Mouse (Mus musculus) layer of hippocampus, postnatal 14 days (tissue): ENCODE results near the gene Ccdc33. TPM values are rescaled to one million over a fixed set of nuclear protein-coding genes. Genes with fewer than 3 reads are reported as not detected.

Experiments used
- DNase-seq, 2 experiments: peaks; one replicate each; pipeline ENCODE4 v3.0.0; 2021 to 2022; ENCODE audit warnings: low spot score in 2 of 2, mixed read lengths in 1 of 2
- total RNA-seq, 2 experiments: library from RNA; stranded (reverse); gene quantifications; 2 replicates each; pipeline ENCODE4 v1.2.3; 2021

The Ccdc33 gene
- total RNA-seq, 2 experiments from 2014 or later = 0.64 to 1.7 TPM

DNA sequence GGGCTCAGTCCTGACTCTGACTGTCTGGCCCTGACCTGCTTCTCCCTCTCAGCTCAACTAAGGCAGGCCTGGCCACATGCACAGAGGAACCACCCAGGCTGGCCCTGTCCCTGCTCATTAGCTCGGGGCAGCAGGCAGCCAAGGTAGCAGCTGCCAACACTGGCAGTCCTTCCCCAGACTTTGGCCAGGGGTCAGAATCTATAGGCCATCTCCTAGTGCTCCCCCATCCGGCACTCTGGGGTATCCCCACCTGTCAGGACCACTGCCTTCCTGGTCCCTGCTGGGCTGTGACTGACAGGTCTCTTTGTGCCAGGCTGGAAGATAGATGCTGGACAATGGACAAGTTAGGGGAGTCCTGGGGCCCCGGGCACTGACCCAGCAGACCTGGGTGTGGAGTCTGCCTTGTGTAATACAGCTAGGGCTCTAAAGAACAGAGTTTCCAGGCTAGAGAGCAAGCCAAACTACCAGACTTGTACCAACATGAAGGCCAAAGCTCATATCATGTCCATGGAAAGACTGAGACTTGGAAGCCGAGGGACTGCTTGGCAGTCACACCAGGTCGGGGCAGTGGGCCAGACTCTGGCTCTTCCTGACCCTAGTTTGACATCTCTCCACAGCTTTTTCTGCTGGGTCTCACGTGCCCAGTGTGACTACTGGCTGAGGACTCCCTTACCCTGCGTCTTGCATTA is 25.9 kb downstream of the Ccdc33 start:
- DNase-seq = peak in 1 of 2 experiments; percentile 59

DNA sequence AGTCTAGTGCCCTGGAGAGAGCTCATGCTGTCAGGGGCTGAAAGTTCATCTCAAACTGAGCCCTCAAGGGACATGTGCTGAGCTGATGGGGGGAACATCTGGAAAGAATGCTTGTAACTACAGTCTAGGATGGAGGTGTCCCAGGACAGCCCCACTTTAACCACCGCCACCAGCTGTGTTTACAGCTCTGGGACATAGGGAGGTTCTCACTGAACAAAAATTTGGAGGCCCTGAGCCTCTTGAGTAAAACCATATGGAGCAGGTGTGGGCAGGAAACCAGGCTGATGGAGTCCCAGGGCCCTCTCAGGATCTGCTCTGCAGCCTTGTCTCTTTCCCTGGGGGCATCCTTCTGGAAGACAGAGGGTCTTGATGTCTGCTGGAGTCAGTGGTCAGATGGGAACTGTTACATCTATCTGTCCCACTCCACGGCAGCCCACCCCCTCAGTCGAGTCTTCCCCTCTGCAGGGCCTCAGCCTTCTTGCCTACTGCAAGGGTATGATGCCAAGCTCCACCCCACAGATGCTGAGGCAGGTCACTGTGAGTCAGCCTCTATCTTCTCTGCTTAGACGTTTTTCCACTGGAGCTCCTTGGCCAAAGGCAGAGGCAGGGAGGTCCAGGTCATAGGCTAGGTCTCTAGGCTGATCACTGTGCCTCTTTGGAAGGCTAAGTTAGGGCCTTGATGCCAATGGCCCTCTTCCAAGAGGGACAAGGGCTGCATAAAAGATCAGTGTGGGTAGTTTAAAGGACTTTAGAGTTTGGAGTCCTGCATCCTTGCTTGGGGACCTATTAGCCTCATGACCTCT is 26.8 kb downstream of the Ccdc33 start:
- no peak for DNase-seq

DNA sequence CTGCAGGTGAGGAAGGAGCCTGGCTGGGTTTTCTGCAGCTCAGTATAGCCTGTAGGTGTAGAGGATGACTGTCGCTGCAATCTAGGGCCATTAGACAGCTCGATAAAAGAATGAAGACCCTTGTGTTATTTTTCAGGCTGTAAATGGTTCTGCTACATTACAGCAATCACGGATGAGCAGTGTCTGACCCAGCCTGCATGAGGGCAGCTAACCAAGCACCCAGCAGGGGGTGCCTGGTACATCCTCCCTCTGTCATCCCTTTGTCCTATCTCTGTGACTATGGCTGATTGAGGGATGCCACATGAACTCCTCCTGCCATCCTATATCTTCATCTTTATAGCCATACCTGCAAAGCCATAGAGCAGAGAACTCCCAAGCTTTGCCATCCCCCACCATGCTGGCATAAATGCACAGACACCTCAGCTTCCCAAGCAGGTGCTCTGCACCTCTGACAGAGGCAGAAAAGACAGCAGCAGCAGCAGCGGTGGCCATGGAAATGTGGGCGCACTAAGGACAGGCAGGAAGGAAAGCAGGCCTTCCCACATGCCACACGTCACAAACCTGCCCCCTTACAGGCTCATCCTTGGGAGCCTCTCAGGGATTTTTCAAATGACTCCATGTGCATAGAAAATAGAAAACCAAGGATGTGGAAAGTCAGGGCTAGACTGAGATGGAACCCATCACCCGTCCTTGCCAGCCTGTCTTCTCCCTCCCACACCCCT is 31.2 kb downstream of the Ccdc33 start:
- no peak for DNase-seq

DNA sequence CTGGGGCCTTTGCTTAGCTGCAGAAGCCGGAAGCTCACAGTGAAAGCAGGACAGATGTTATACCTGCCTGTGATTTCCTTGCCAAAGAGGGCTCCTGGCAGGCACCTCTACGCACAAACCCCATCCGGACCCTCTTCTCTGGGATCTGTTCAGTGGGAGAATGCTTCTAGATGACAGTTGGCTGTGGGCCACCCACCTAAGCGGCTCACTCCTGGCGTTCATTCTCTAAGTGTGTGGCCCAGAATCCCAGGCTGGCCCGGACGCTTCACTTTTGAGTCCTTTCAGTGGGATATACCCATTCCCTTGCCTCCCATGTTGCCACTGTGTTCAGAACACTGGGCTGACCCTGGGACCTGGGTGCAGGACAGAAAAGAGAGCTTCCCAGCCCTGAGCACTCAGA is 31.8 kb downstream of the Ccdc33 start:
- DNase-seq = no peak

DNA sequence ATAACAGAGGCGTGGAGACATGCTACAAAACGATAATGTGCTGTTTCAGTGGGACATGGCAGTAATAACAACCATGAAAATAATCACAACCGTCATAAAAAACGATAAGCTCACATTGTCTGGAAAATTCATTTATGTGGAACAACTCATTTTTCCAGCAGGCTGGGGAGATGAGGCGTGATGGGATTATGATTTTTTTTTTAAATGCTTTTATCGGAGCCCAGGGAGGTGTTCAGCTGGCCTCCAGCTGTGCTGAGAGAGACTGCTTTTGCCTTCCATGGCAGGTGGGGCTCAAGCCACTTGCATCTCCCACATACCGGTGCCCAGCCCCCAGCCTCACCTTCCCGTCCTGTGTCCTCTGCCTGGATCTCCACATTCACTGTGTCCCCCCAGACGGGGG is 32.4 kb downstream of the Ccdc33 start:
- DNase-seq = no peak

DNA sequence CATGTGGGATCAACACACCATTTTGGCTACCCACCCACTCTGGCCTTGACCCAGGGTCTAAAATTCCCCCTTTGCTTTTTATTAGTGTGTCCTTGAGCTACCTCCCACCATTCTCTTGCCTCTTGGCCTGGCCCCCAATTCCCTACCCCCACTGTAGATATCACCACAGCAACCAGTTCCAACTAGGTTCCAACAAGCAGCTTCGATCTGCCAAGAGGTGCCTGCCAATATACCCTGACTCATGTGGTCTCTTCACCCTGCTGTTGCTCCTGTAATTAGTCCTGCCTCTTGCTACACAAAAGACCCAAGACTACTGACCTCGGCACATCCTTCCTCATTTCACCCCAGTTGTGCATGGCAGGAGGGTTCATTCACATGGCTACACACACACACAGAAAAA is 33.5 kb downstream of the Ccdc33 start:
- peak; percentile 78 to 87 for DNase-seq

DNA sequence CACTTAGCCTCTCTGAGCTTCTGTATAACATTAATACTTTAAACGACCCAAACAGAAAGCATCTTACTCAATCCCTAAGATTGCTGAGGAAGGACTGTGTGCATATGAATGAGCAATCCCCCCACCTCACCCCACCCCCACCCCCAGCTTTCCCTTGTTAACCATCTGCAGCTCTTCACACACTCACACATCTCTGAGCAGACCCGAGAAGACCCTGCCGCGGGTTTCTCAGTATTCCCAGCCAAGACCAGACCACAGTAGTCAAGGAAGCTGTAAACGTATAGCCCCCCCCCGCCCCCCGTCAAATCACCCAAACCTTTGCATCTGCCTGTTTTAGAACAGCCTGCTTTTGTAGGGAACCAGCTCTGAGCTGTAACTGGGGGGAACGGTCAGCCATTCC is 34.0 kb downstream of the Ccdc33 start:
- no peak for DNase-seq

DNA sequence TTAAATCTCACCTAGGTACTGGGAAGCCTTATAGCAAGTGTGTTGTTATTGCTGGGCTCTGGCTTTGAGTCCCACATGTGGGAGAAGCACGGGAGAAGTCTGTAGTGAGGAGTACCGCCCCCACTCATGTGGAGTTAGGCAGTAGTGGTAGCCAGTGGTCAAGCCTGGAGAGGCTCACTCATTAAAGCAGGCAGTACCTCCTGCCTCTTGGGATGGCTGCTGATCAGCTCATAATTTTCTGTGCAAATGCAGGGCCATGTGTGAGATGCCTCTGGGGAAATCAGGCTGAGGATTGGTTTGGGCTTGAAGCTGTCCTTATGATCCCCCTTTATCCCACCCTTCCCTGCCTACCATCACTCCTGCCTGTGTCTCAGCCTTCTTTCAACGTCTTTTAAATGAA is 44.1 kb downstream of the Ccdc33 start:
- DNase-seq = no peak

DNA sequence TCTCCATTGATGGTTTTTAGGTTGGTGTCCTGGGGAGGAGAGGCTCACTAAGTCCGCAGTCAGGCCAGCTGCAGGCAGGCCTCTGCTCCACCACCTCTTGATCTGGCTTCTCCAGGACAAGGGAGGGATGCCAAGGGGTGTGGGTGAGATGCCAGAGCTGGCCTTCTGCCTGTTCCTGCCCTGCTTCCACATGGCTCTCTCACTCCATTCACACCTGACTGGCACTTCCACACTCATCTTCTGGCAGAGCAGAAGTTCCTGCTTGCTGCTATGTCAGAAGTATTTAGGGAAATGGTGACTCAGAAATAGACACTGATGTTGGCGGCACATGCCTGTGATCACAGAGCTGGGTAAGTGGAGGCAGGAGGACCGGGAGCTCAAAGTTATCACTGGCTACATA is 51.1 kb downstream of the Ccdc33 start:
- no peak for DNase-seq

DNA sequence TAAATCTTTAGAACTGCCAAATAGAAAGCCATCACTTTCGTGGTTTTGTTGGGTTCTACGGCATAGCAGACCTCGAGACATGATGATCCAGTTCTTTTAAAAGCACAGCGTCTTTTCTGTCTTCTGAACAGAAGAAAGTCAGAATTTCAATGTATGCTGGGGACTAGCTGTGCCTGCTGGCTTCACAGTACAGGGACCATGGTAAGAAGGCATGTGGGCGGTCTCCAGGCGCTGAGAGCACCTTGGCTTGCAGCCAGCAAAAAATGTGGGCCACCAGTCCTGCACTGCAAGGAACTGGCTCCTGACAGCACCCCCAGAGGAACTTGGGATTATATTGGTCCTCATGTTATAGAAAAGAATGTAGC is 51.9 kb downstream of the Ccdc33 start:
- DNase-seq = peak in 1 of 2 experiments; percentile 75

DNA sequence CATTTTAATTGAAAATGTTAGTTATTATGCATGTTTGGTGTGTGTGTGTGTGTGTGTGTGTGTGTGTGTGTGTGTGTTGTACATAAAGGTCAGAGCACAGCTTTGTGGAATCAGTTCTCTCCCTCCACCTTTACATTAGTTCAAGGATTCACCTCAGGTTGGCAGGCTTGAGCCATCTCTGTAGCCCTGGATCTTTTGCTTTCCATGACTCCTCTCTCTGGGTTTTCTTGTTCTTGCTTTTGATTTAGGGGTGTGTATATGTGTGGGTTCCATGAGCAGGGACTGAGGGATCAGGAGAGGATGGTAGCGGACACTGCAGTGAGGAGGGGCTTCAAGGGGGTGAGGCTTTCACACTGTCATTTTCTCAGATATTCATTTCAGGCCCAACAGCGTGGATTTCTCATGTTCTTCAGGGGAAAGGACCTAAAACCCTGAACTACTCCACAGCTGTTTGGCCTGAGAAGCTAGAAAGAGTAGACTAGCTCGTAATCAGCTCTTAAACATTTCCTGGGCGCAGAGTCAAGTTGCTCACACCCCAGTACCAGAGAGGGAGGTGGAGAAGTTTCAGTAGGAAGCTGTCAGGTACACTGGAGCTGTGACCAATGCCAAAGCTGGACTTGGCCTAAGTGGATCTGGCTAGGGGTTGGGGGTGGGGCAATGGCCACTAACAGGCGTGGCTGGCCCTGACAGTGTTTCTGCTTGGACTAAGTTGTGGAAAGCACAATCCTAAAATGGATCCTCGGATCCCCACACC is 52.5 kb downstream of the Ccdc33 start:
- no peak for DNase-seq

DNA sequence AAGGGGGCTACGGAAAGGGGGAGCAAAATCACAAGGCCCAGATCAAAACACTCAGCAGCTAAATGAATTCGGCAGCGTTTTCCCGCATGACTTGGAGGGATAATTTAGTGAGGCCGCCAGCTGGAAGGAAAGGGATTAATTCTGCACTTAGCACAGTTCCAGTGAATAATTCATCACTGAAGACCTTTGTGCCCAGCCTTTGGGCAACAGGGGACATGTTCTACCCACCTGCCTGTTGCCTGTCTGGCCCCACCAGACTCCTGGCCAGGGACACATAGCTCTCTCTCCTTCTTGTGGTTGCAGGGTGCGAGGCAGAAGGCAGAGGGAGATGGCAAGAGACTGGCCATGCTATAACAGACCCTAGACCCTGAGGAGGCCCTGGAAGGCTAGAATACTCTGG is 53.1 kb downstream of the Ccdc33 start:
- peak in 1 of 2 experiments; percentile 66 for DNase-seq

DNA sequence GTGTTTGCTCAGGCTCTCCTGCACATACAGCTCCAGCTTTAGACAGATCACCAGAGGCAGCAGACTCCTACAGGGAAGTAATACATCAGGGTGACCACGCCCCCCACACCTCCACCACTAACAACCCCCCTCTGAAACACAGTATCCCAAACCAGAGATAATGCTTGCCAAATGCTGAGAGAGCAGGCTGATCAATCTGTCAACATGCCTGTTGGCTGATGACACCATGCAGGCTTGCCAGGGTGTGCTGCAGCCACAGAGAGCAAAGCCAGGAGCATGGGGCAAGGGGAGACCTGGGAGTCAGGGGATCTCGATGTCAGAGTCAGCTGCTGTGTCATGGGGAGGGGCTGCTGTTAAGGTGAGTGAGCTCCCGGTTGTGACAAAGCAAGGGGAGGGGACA is 55.1 kb downstream of the Ccdc33 start, which contains the start of gene Stra6:
TSS of gene Stra6 (plus strand) at position 258 of the 400 bp plus-strand sequence.
- DNase-seq = peak in 1 of 2 experiments; percentile 74

DNA sequence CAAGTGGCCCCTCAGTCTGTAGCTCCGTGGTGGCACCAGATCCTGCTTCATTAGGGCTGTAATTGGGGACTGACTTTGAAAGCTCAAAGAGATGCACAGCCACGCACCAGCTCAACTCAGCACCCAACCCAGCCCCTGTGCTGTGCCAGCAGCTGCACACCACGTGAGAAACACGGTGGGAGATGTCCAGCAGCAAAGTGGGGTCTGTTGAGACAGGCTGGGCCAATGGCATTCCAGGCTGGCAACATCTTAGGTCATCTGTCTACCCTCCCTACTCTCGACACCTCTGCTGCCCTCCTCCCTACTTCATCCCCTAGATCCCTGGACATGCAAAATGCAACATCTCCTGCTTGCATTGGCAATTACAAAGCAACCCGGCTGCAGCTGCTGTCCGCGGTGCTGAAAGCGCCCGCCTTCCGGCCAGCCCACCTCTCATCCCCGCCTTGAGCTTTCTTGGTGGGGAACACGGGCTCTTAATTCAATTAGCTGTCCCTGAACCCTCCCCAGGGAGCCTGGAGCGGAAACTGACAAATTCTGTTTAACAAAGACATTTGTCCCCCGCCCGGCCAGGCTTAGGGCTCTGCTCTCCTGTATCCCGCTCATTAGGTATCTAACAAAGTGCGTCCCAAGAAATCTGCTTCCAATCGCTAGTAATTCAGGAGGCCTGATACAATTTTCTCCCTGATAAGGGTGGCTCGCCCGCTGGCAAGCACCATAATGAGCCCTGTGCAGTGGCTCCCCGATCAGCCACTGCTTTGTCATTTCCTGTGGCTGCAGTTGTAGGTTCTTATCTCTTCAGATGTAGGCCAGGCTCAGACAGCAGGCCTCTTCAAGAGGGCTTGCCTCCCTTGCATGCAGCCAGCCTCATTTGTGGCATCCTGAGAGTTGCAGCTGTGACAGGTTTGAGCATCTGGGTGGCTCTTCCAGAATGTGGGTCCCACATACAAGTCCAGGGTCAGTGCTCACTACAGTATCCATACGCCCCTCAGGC is 57.7 kb downstream of the Ccdc33 start:
- peak in 1 of 2 experiments; percentile 49 for DNase-seq

DNA sequence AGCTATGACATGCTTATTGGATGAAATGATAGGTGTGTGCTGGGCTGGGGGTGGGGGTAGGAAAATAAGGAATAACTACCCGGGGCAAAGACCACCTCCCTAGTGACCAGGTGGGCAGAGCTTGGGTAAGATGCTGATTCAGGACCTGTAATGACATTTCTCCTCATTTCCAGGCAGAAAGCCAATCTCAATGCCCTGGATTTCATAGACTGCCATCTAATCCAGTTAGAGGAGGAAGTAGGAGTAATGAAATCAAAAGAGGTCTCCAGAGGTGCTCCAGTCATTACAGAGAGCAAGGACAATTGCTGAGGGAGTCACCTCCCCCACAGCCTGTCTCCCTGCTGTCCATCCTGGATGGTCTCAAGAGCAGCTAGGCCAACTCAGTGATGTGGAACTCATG is 58.7 kb downstream of the Ccdc33 start:
- DNase-seq = no peak

DNA sequence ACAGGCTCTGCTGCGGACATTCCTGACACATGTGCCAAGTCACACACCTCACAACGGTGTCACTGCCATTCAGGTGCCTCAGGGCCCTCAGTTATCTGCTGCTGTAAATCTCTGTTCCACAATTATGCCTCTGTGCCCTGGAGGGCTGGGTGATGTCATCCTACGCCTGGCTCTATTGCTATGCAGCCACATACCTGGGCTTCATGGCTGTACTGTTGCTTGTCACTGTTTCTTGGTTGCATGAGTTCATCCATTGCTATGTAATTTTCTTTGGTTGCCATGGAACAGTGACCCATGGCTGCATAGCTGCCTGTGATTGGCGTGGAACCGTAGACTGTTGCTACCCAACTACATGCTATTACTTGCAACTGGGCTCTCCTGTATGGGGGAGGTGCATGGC is 63.0 kb downstream of the Ccdc33 start:
- no peak for DNase-seq

DNA sequence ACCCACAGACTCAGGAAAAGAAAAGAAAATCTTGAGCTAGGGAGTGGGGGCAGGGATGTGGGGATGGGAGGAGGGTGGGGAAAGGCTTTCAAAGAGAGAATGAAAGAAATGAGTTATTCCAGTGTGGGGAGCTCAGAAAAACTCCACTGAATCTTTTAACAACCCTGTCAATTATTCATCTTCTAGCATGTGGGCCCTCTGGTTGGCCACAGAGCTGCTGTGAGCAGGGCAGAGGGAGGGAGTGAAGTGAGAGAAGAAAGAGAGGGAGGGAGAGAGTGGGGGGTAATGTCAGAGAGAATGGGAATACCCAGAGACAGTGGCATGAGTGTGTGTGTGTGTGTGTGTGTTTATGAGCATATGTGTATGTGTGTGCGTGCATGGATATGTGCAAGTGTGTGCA is 64.6 kb downstream of the Ccdc33 start:
- no peak for DNase-seq

DNA sequence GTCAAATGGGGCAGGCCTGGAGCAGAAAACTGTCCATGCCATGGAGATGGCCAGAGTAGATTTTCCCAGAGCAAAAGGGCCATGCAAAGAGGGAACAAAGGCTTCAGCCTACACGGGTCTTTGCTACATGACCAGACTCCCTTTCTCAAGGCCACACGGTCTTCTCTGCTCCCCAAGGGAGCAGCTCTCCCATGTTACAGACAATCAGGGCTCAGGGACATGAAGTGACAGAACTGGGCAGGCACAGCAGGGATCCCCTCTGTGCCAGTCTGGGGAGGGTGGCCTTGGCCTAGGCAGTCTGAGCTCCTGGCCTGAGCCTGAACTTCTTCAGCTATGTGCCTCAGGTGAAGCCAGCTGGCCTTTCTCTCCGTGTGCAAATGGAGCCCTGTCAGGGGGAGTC is 65.1 kb downstream of the Ccdc33 start:
- no peak for DNase-seq

DNA sequence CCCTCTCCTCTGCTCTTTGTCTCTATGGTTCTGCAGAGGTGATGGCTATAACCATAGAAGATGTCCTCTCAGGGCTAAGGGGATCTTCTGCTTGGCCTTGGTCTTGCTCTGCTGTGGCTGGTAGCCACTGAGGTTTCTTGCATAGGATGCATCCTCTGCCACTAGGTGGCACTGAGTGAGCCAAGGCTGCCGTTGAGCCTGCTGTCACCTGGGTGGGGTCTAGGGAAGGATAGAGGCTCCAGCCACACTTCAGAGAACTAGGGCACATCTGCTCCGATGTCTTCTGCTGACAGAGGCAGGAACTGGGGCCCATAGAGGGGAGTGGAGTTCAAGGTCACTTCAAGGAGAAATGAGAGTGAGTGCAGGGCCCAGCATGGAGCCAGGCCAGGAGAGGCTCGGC is 65.5 kb downstream of the Ccdc33 start:
- DNase-seq = peak; percentile 62 to 77

DNA sequence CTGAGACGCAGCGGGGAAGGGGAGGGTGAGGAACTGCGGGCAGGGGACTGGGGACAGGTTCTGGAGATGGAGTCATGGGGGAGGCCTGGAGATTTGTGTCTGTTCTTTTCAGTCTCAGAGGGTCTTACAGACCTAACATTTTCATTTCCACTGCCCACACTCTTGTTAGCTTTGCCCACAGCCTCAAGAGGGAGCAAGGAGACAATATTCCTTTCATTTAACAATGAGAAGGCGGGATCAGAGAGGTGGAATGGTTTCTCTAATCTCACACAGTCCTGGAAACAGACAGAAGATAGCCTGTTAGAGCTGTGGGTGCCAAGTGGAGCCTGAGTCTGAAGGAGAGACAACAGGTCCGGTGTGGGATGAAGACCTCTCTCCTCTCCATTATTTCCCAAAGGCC is 66.7 kb downstream of the Ccdc33 start:
- peak in 1 of 2 experiments; percentile 58 for DNase-seq
